Mouse (Mus musculus) cerebellum, adult 2 months (tissue): Measurements from ENCODE around the gene Rhoh.

Source experiments
- CTCF ChIP-seq: fragments of 200-500 bp; IDR thresholded peaks from 2 replicates; pipeline ENCODE4 v1.5.1; 2011; ENCODE audit warnings: low read depth, mild to moderate bottlenecking, control low read depth, low read length, moderate library complexity, borderline replicate concordance; ENCODE audit not compliant: insufficient read depth
- POLR2A ChIP-seq: fragments of 200-500 bp; IDR thresholded peaks from 2 replicates; pipeline ENCODE4 v1.6.1; 2011; ENCODE audit warnings: low read length, control low read depth, borderline replicate concordance; ENCODE audit not compliant: insufficient read depth

DNA sequence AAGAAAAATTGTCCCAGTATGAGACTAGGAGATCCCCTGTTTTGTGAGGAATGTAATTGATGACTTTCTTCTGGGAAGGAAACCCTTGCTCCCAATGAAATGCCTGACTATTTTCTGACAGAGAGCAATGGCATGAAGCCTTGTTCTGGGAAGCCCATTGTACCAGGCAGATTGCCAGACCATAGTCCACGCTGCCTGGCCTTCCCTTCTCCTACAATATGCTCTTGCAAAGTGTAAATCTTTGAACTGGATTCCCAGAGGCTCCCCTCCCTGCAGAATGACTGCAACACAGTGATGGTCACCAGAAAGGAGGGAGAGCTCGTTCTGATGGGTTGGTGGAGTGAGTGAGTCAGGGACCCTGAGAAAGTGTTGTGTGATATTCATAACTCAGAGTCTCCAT is 47.7 kb downstream of the Rhoh start:
- TF ChIP-seq CTCF (no peak), POLR2A (no peak)
